Mouse (Mus musculus): Measurements from ENCODE around the gene Arpc5l. TPM values are rescaled to one million over a fixed set of nuclear protein-coding genes. Genes with fewer than 3 reads are reported as not detected.

Gene Arpc5l
- 93.9 and 118 TPM in 2 replicates for polyA plus RNA-seq (2016; fragmentation: Nextera tagmentation; extraction: Ambion mirVana)

DNA sequence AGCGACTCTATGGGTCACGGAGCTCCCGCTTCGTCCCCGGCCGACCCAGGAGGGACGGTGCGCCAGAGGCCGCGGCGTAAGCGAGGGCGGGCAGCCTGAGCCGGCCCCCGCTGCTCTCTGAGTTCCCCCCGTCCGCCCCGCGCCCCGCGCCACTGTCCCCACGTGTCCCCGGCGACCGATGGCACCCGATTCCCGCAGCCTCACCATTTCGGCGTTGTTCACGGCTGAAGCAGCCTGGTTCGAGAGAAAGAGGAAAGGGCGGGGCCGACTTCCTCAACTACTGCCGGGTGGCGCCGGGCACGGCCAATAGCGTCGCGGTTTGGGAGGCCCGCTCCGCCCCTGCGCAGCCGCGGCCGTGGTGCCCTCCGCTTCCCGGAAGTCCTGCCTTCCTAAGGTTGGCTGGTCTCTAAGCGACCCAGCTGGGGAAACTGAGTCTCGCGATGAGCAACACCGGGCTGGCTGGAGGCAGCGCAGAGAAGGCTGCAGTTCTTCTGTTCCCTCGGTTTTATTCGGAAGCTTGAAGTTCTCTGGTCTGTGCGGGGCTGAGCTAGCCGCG is at the start of gene Arpc5l:
TSS of gene Arpc5l (plus strand) at position 469 of the 556 bp plus-strand sequence.
- peak; percentile 96 for DNase-seq (ENCODE audit: low spot score)
- WGBS, result under 1% methylated on average over 58 of the region's 58 CpGs
- H3K27me3 ChIP-seq (ENCODE audit: insufficient read depth, poor library complexity, severe bottlenecking), result no peaks in the 10 kb centered on the region
- peaks cover 47% of the 10 kb centered on the region for H3K4me1 ChIP-seq
- H3K9me3 ChIP-seq, result no peaks in the 10 kb centered on the region
- peak within 1 kb of the TSS; percentile 97 for H3K27ac ChIP-seq
- H3K36me3 ChIP-seq, result peaks cover 41% of the 10 kb centered on the region
- peak within 1 kb of the TSS; percentile 81 for H3K4me3 ChIP-seq

DNA sequence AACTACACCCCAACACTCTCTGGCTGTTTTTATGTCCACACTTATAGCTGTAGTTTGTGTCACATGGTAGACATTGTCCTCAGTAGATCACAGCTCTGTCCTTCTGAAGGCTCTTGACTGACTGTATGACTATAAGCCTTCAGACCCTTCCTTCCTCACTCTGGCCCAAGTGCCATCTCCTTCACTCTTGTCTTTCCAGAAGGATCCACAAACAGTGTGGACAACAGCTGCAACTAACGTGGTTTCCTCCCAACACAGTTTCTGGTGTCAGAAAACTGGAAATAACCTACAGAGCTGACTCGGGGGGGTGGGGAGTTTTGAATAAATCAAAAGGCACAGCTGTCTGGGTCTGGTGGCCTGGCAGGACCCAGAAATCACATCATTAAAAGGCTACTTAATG is 49.1 kb upstream of the Arpc5l start:
- Histone ChIP-seq H3K4me3 (no peak overlapping the region), H3K36me3 (no peaks in the 10 kb centered on the region), H3K27me3 (ENCODE audit: insufficient read depth, poor library complexity, severe bottlenecking) (no peaks in the 10 kb centered on the region), H3K27ac (no peak overlapping the region), H3K4me1 (peaks cover 16% of the 10 kb centered on the region; the same call in 1 of the 2 replicates), H3K9me3 (no peaks in the 10 kb centered on the region)
- no peak for DNase-seq (ENCODE audit: low spot score)
- 74% methylated on average over 2 of the region's 2 CpGs for WGBS

DNA sequence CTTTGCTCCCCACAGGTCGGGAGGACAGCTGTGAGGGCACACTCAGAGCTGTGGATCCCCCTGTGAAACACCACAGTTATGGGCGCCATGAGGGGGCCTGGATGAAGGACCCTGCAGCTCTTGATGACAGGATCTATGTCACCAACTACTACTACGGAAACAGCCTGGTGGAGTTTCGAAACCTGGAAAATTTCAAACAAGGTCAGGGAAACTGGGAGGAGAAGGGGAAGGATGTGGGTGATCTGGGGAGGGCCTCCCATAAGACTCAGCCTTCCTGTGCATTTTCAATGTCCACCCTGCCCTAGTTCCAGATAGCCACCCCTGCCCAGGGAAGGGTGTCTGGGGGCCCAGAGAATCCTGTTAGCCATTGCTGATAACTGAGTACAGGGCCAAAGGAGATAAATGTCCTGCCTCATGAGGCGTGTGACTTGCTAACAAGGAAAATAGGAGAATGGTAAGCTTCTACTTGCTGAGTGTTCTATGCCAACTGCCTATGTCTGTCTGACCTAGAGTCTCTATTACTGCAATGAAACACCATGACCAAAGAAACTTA is 47.4 kb upstream of the Arpc5l start:
- 65% methylated on average over 5 of the region's 5 CpGs for whole genome bisulfite sequencing

DNA sequence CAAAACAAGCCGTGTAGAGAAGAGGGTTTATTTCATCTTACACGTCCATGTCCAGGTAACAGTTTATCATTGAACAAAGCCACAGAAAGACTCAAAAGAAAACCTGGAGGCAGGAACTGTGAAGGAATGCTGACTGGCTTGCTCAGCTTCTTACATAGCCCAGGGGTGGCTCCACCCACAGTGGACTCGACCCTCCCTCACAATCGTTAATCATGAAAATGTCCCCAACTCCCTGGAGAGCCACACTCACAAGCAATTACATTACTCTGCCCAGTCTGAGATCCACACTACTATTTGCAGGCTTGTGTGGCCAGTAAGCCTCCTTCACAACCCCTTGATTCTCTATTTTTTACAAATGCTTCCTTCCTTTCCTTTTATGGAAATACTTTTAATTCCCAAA is 41.0 kb upstream of the Arpc5l start:
- no peaks in the 10 kb centered on the region for H3K36me3 ChIP-seq
- WGBS, result 47% methylated on average over 4 of the region's 4 CpGs
- DNase-seq (ENCODE audit: low spot score), result no peak

More for the DNA sequence above, 47.4 kb upstream of the Arpc5l start:
- H3K27ac ChIP-seq, result no peak overlapping the region
- no peak for DNase-seq (ENCODE audit: low spot score)
- H3K27me3 ChIP-seq (ENCODE audit: insufficient read depth, poor library complexity, severe bottlenecking), result no peaks in the 10 kb centered on the region
- H3K4me1 ChIP-seq, result peaks cover 21% of the 10 kb centered on the region; the same call in 1 of the 2 replicates
- H3K36me3 ChIP-seq, result no peaks in the 10 kb centered on the region
- no peaks in the 10 kb centered on the region for H3K9me3 ChIP-seq
- H3K4me3 ChIP-seq, result no peak overlapping the region

DNA sequence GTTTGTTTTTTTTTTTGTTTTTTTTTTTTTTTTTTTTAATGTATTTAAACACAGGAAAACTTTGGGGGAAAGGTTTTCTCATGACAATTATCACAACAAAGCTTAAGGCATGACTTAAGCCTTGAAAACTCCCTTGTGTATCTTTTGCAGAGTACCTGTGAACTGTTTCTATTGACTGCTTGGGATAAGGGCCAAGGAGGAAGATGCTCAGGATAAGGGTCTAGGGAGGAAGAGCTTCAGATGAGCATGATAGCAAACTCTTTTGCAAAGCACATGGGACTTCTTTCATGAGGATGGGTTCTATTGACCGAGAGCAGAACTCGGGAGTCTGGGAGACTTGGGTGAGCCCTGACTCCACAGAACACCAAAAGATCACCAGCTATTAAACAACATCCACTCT is 35.5 kb upstream of the Arpc5l start:
- 90% methylated on average over 2 of the region's 2 CpGs for WGBS
- Histone ChIP-seq H3K4me1 (no peaks in the 10 kb centered on the region), H3K27ac (no peak overlapping the region), H3K27me3 (ENCODE audit: insufficient read depth, poor library complexity, severe bottlenecking) (no peaks in the 10 kb centered on the region), H3K9me3 (no peaks in the 10 kb centered on the region), H3K36me3 (no peaks in the 10 kb centered on the region), H3K4me3 (no peak overlapping the region)
- no peak for DNase-seq (ENCODE audit: low spot score)

More for the DNA sequence above, 41.0 kb upstream of the Arpc5l start:
- Histone ChIP-seq H3K4me3 (no peak overlapping the region), H3K27me3 (ENCODE audit: insufficient read depth, poor library complexity, severe bottlenecking) (no peaks in the 10 kb centered on the region), H3K27ac (no peak overlapping the region), H3K4me1 (peaks cover 12% of the 10 kb centered on the region; the same call in 1 of the 2 replicates), H3K9me3 (no peaks in the 10 kb centered on the region)

- DNase-seq (ENCODE audit: low spot score), result no peak
These were observed 35.1 kb upstream of the Arpc5l start for GRCm38 (mm10) chr2:38970057-38970456.

GRCm38 (mm10) chr2:38973223-38973622 is 31.9 kb upstream of the Arpc5l start:
- Histone ChIP-seq H3K27ac (no peak overlapping the region), H3K36me3 (no peaks in the 10 kb centered on the region), H3K4me3 (no peak overlapping the region), H3K27me3 (ENCODE audit: insufficient read depth, poor library complexity, severe bottlenecking) (0 out of 2 replicates have a peak, but pooled peaks cover 5% of the 10 kb centered on the region), H3K9me3 (no peaks in the 10 kb centered on the region), H3K4me1 (0 out of 2 replicates have a peak, but pooled peaks cover 4% of the 10 kb centered on the region)
- DNase-seq (ENCODE audit: low spot score), result no peak
- 38% methylated on average over 2 of the region's 2 CpGs for WGBS

More at GRCm38 (mm10) chr2:38970057-38970456, 35.1 kb upstream of the Arpc5l start:
- Histone ChIP-seq H3K27ac (no peak overlapping the region), H3K9me3 (no peaks in the 10 kb centered on the region), H3K36me3 (no peaks in the 10 kb centered on the region), H3K4me1 (no peaks in the 10 kb centered on the region), H3K4me3 (no peak overlapping the region), H3K27me3 (ENCODE audit: insufficient read depth, poor library complexity, severe bottlenecking) (no peaks in the 10 kb centered on the region)
- WGBS, result 76% methylated on average over 5 of the region's 5 CpGs

DNA sequence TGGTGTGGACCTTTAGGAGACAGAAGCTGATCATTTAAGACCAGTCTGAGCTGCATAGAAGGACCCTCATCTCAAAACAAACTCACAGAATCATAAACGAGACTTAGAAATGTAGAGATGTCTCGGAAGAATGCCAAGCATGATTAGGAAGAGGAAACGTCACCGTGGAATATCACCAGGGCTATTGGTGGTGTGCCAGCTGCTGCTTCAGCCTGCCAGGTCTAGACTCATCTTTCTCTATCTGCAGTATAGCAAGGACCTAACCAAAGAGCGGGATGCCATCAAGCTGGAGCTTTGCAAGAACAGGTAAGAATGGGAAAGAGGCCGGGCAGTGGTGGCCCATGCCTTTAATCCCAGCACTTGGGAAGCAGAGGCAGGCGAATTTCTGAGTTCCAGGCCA is 31.4 kb upstream of the Arpc5l start:
- Histone ChIP-seq H3K4me3 (no peak overlapping the region), H3K4me1 (0 out of 2 replicates have a peak, but pooled peaks cover 4% of the 10 kb centered on the region), H3K27ac (no peak overlapping the region), H3K27me3 (ENCODE audit: insufficient read depth, poor library complexity, severe bottlenecking) (0 out of 2 replicates have a peak, but pooled peaks cover 5% of the 10 kb centered on the region), H3K9me3 (no peaks in the 10 kb centered on the region), H3K36me3 (no peaks in the 10 kb centered on the region)
- DNase-seq (ENCODE audit: low spot score), result no peak
- WGBS, result 77% methylated on average over 7 of the region's 7 CpGs

DNA sequence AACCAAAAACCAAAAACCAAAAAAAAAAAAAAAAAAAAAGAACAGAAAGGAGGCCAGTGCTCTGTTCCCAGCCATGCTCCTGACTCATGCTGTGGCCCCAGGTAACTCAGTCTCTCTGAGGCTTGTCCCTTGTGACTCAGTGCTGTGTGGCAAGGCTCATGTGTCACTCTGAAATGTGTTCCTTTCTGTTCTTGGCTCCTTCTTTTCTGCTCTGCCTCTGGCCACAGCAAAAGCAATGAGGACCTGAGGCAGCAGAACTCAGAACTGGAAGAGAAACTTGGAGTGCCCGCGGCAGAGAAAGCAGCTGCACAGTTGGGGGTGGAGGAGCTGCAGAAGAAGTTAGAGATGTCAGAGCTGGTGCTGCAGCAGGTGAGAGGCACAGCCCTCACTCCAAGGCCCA is 31.0 kb upstream of the Arpc5l start:
- no peak for DNase-seq (ENCODE audit: low spot score)
- 32% methylated on average over 2 of the region's 2 CpGs for WGBS
- no peaks in the 10 kb centered on the region for H3K36me3 ChIP-seq
- H3K4me1 ChIP-seq, result 0 out of 2 replicates have a peak, but pooled peaks cover 4% of the 10 kb centered on the region
- H3K27me3 ChIP-seq (ENCODE audit: insufficient read depth, poor library complexity, severe bottlenecking), result 0 out of 2 replicates have a peak, but pooled peaks cover 5% of the 10 kb centered on the region
- H3K9me3 ChIP-seq, result no peaks in the 10 kb centered on the region
- no peak overlapping the region for H3K4me3 ChIP-seq
- no peak overlapping the region for H3K27ac ChIP-seq

GRCm38 (mm10) chr2:38975181-38975580 is 30.0 kb upstream of the Arpc5l start:
- Histone ChIP-seq H3K36me3 (no peaks in the 10 kb centered on the region), H3K27ac (no peak overlapping the region), H3K9me3 (no peaks in the 10 kb centered on the region), H3K4me1 (0 out of 2 replicates have a peak, but pooled peaks cover 4% of the 10 kb centered on the region), H3K27me3 (ENCODE audit: insufficient read depth, poor library complexity, severe bottlenecking) (0 out of 2 replicates have a peak, but pooled peaks cover 5% of the 10 kb centered on the region), H3K4me3 (no peak overlapping the region)
- WGBS, result 77% methylated on average over 3 of the region's 3 CpGs
- DNase-seq (ENCODE audit: low spot score), result no peak

GRCm38 (mm10) chr2:38975941-38976805 is 29.0 kb upstream of the Arpc5l start:
- no peak for DNase-seq (ENCODE audit: low spot score)
- Histone ChIP-seq H3K27me3 (ENCODE audit: insufficient read depth, poor library complexity, severe bottlenecking) (0 out of 2 replicates have a peak, but pooled peaks cover 5% of the 10 kb centered on the region), H3K36me3 (no peaks in the 10 kb centered on the region), H3K9me3 (no peaks in the 10 kb centered on the region), H3K27ac (peak overlapping the region; percentile 56; the same call in 1 of the 2 replicates), H3K4me3 (no peak overlapping the region), H3K4me1 (0 out of 2 replicates have a peak, but pooled peaks cover 4% of the 10 kb centered on the region)
- 76% methylated on average over 21 of the region's 21 CpGs for WGBS

- Histone ChIP-seq H3K9me3 (no peaks in the 10 kb centered on the region), H3K4me3 (no peak overlapping the region), H3K27me3 (ENCODE audit: insufficient read depth, poor library complexity, severe bottlenecking) (0 out of 2 replicates have a peak, but pooled peaks cover 5% of the 10 kb centered on the region), H3K36me3 (no peaks in the 10 kb centered on the region), H3K4me1 (0 out of 2 replicates have a peak, but pooled peaks cover 4% of the 10 kb centered on the region), H3K27ac (no peak overlapping the region)
- WGBS, result 60% methylated on average over 4 of the region's 4 CpGs
- DNase-seq (ENCODE audit: low spot score), result no peak
These were observed 27.3 kb upstream of the Arpc5l start for GRCm38 (mm10) chr2:38977837-38978236.

Measured in heart, embryonic 10.5 days (tissue).